Mouse (Mus musculus) kidney, postnatal 14 days (tissue): ENCODE results near the gene Ccn2.

Experiments
- DNase-seq: peaks from one replicate; pipeline ENCODE4 v3.0.0; 2022; ENCODE audit warnings: mixed read lengths

Ccn2 gene

DNA sequence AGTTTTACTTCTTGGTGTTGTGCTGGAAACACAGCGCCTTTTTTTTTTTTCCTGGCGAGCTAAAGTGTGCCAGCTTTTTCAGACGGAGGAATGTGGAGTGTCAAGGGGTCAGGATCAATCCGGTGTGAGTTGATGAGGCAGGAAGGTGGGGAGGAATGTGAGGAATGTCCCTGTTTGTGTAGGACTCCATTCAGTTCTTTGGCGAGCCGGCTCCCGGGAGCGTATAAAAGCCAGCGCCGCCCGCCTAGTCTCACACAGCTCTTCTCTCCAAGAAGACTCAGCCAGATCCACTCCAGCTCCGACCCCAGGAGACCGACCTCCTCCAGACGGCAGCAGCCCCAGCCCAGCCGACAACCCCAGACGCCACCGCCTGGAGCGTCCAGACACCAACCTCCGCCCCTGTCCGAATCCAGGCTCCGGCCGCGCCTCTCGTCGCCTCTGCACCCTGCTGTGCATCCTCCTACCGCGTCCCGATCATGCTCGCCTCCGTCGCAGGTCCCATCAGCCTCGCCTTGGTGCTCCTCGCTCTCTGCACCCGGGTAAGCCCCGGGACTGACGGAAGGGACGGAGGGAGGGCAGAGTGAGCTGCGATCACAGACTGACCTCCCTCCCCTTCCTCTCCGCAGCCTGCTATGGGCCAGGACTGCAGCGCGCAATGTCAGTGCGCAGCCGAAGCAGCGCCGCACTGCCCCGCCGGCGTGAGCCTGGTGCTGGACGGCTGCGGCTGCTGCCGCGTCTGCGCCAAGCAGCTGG lies at the start of gene Ccn2:
Gene Ccn2, plus strand, starts transcription at position 193 of the 753 bp plus-strand sequence.
- DNase-seq, result peak; percentile 93

DNA sequence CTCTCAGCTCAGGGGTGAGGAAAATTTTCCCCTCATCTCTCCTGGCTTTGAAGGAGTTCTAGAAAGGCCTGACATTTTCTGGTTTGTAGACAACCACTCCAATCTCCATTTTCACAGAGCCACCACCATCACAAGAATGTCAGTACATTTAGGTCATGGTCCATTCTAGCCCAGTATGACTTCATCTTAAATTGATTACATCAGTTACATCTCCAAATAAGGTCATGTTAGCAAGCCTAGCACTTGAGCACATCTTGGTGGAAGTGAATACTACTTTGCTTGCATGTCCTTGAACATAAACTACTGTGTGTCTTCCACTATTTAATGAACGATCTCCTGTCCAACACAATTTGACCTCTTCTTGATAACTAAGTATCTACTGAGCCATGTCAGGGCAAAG lies 42.4 kb upstream of the Ccn2 start:
- DNase-seq, result no peak

DNA sequence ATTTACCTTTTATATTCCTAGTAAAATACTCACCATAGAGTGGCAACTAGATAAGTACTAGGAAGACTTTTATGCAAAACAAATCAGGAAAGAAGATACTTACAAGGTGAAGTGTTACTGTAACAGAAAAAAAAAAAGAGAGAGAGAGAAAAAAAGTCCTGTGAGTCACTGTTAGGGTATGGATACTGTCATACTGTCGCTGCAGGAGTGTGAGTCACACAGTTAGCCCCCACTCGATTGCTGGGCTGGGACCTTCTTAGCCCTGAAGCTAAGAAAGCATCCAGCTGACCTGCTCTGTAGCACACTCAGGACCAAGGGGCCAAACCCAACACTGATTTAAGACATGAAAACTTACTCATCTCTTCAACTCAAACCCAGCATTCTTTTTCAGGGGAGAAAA lies 41.2 kb upstream of the Ccn2 start:
- no peak for DNase-seq

DNA sequence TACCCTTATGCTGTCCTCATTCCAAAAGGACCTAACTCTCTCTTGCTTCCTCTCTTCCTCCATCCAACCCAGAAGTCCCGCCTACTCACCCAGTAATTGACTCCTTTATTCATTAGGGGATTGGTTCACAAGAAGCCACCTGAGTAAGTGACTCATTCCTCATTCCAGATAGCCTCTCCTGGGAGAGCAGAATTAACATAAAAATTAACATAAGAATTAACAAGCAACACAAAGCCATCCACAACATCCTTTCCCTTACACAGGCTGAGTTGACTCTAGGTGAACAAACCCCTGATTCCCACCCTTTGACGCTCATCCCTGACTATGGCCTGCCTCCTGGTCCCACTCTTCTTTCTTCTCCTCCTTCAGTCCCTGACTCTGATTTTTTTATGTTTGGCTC lies 36.9 kb upstream of the Ccn2 start:
- no peak for DNase-seq

DNA sequence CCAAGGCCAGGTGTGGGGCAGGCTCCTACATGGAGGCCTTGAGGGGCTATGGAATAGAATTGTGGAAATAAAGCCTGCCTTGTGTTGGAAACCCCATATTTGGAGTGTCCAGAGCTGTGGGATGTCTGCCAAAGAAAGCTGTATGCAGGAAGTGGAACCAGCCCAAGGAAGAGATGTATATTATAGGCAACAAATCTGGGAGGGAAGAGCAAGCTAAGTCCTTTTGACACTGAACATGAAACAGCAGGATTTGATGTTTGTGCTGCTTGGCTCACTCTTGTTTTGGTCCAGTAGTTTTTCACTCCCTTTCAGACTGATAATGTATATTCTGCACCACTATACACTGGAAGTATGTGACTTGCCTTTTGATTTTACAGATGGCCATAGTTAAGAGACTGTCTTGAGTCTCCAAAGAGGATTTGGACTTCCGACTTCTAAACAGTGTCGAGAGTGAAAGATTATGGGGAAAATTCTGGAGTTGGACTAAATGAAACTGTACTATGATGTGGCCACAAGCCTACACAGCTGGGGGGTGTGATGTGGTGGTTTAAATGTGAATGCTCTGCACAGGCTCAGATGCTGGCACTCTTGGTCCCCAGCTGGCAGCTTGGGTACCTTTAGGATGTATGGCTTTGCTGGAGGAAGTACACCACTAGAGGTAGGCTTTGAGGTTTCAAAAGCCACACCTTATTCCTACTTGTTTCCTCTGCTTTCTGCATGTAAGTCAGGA lies 25.4 kb upstream of the Ccn2 start:
- DNase-seq, result peak; percentile 41

DNA sequence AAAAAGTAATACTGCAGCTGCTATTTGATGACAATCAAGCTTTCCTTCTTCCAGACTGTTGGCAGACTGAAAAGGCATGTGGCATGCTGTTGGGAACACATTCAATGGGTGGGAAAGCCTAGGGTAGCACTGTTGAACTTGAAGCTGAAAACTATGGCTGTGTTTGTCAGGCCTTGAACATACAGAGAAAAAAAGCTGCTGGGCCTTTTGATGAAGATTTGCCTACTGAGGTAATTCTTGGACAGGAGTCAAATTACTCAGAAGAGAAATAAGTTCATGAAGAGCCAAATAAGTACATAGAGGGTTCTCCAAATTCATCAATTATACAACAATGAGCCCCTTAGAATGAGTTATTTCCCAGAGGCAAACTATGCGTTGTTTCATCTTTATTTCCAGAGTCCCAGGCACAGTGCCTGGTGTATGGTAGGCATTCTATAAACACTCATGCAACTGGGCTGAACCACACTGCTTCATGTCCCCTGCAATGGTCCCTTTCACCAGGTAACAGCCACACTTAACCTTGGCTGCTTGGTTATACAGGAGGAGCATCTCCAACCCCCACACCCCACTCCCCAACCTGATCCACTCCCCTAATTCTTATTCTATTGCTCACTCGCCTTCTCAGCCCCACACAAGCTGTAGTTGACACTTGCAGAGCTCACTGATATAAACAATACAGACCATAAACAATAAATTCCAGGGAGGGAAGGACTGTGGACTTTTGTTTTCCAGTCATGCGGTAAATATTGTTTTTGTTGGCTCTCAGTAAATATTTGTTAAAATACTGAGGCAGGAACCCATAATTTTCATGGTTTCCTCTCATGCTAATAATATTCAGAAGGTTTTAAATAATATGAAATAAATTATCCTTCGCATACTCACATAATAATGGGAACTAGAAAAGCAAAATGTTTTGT lies 22.9 kb upstream of the Ccn2 start:
- DNase-seq, result no peak

DNA sequence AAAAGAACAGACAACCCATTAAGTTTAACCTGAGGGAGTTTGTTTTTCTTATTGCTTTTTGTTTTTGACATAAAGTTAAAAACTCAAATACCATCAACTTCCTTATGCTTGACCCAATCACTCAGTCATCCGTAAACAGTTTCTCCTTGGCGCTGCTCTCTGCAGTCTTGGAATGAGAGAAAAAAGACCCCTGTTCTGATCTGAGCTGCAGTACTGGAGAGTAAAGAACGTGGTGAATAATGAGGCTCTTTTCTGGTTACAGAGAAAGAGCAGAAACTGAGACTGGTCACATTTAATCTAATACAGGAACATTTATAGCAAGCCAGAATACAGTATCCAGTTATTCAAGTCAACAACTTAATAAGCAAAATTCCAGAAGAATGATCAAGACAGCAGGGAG lies 21.8 kb upstream of the Ccn2 start:
- no peak for DNase-seq

DNA sequence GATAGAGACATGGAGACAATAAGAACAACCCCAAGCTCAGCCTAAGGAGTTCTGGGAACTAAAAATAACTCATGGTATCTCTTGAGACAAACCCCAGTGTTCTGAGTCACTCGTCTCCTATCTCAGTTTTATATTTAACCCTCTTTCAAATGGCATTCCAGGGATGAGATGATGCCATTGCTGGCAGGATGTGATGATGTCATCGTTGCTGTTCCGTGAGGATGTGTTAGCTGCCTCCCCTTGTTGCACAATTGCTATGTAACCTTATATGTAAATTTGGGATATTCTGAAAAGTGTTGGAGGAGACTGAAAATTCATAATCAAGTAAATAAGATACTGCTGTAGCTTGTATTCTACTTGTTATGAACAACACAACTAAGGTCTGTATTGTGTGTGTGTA lies 14.2 kb upstream of the Ccn2 start:
- no peak for DNase-seq

DNA sequence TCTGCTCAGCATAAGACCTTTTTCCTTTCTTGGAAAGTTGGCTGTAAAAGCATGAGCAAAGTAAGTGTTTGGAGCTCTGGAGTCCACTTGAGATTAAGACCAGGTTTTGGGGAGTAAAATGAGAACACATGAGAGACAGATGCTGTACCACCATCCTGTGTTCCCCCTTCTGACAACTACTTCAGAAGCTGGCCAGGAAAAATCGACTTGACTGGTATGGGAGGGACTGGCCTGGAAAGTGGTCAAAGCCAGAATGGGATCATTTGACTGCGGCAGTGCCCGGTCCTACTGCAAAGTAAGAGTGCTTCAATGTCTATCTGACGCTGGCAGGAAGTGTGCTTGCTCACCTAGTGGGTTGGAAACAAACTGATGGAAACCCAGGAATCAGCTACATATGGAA lies 6.4 kb upstream of the Ccn2 start:
- no peak for DNase-seq

DNA sequence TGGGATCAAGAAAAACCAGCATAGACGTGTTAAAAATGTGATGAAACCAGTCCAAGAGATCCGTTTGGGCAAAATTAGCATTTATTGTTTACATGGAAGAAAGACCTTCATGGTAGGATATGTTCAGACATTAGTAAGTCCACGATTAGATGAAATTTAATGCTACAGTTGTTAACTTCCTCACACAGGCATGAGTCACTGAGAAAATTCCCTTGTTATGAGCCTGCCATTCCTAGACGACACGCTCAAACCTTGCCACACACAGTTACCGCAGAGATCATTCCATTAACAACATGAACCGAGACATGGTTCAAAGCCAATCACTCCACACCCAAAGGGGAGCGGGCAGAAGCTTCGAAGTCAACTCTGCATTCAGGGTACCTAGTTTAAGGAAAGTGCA lies 6.0 kb upstream of the Ccn2 start:
- no peak for DNase-seq

DNA sequence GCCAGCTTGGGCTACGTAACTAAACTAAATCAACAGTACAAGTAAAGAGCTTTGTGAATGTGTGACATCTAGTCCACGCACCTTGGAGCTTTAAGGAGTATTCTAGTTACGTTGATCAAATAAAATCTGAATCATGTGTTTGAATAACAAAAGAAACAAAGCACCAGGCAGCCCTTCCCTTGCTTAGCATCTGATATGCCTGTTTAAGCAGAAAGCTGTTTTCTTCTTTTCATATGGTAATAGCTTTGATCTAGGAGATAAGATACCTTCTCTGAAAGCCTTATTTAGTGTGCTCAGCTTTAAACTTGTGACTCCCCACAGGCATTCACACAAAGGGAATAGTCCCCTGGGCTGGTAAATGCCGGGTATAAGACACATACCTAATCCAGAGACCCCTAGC lies 4.7 kb upstream of the Ccn2 start:
- no peak for DNase-seq

DNA sequence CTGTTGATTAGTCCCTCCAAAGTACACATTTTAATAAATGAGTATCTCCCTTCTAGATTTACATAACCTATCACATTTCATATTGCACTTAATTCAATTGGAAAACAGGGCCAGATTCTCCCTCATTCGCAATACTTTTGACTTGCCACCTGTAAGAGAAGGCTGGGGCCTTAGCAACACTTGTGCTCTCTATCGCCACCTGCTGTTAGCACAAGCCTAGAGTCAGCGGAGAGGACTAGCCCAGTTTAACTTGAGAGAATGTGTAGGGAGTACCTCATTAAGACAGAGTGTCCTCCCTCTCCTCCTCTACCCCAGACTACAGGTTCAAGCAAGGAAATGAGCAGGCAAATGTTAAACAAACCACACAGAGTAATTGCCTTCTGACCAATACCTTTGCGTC lies 4.1 kb upstream of the Ccn2 start:
- DNase-seq, result peak; percentile 88

DNA sequence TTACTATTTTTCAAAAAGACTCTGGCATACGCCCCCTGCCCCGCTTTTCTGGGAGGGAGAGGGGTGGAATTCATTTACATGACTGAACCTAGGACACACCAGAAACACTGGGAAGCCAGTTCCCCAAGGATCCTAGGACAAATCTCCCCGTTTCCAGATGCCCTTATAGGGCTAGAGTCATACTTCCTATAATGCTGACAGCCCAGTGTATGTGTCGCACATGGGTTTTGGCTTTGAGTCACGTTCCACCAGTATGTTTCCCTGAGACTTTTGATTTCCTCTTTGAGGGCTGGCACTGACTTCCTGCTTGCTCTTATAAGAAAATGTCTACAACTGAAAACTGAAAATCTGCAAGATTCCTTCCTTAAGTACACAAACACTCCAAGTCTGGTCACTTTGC lies 3.5 kb upstream of the Ccn2 start:
- no peak for DNase-seq

DNA sequence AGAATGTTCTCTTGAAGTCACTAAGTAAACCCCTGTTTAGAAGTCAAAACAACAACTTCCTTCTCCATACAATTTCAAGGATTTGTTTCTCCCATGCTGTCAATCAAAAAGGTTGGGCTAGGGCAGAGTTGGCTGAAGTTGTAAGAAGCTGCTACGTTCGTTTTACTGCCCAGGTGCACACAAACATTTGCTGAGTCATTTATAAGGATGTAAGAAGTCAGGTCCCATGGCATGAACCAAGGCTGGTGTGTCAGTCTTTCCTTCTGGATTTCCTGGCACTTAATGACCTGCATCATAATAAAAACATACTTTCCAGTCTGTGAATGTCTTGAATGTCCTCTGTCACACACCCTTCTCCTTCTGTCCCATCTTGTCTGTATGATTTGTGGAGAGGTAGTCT lies 2.9 kb upstream of the Ccn2 start:
- no peak for DNase-seq

DNA sequence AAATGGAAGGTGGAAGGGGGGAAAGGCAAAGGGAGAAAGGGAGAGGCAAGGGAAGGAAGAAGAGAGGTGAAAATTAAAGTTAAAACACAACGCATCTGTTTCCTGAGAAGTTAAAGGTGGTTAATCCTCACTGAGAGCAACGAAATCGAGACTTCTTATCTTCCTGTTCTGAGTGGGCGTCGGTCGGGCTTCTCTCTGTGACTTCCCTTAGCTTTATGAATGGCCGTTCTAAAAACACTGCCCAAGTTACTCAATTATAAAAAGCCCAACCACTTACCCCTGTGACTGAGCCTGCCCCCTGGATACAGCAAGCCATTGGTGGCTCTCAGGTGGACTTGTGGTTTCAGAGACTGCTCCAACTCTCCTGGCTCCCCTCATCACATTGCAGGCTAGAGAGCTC lies 2.3 kb upstream of the Ccn2 start:
- no peak for DNase-seq

DNA sequence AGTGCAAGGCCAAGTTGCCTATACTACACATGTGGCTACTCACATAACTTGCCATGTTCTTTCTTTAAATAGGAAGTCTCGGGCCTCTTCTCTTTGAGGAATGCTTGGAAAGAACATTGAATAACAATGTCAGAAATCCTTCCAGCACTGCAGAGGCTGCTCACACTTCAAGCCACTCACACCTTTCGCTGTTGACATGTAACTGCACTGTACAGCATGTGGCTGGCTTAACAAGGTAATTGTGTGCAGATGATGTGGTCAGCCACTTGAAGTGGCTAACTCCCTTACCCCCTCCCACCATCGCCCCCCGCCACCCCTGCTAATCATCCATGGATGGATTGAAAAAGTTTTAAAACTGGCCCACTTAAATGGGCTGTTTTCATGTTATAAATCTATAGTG lies 1.7 kb upstream of the Ccn2 start:
- DNase-seq, result no peak

DNA sequence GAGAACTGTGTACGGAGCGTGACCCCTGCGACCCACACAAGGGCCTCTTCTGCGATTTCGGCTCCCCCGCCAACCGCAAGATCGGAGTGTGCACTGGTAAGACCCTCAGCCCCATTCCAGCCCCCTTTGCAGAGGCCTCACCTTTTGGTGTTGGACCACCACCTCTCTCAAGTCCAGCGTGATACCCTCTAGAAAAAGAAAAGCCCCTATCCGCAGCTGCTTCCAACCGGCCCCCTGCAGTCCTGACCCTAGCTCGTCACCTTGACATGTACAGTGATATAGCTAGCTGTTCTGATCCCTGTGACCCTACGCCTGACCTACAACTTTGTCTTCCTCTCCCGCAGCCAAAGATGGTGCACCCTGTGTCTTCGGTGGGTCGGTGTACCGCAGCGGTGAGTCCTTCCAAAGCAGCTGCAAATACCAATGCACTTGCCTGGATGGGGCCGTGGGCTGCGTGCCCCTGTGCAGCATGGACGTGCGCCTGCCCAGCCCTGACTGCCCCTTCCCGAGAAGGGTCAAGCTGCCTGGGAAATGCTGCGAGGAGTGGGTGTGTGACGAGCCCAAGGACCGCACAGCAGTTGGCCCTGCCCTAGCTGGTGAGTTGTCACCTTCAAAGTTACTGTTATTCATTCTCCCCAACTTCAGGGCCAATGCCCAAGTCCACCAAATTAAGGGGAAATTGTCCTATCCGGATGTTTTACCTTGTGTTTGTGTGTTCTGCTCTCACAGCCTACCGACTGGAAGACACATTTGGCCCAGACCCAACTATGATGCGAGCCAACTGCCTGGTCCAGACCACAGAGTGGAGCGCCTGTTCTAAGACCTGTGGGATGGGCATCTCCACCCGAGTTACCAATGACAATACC lies 994 bp downstream of the Ccn2 start:
- peak; percentile 68 for DNase-seq

DNA sequence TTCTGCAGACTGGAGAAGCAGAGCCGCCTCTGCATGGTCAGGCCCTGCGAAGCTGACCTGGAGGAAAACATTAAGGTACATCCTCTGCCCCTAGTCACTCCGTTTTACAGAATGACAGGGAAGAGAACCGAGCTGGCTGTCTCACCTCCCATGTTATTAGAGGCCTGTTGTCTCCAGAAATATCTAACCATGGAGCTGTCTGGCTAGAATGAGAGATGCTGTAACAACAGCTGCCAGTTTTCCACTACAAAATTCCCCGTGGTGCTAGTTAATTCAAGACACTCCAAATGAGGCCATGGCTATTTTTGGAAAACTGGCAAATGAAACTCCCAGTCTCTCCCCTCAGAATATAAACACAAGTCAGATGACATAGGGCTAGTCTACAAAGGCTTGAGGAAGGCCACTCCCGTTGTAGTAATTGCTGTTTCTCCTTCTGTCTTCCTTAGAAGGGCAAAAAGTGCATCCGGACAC lies 1.7 kb downstream of the Ccn2 start:
- no peak for DNase-seq

DNA sequence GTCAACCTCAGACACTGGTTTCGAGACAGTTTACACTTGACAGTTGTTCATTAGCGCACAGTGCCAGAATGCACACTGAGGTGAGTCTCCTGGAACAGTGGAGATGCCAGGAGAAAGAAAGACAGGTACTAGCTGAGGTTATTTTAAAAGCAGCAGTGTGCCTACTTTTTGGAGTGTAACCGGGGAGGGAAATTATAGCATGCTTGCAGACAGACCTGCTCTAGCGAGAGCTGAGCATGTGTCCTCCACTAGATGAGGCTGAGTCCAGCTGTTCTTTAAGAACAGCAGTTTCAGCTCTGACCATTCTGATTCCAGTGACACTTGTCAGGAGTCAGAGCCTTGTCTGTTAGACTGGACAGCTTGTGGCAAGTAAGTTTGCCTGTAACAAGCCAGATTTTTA lies 2.5 kb downstream of the Ccn2 start:
- no peak for DNase-seq

DNA sequence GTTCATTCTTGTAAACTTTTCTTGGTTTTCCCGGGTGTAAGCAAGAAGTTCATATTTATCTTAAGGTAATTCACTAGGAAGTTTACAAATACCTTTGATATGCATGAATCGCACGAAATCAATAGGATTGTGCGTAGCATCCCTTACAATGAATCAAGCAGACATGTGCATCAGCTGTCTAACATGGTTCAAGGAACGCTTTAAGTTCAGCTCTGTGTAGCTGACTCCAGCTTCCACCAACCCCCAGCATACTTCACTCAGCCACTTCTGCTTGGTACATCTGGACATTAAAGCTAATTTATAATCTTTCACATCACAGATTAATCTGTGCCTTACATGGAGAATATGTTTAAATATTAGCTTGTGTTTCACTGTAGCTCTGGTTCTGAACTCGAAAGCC lies 3.5 kb downstream of the Ccn2 start:
- DNase-seq, result no peak

DNA sequence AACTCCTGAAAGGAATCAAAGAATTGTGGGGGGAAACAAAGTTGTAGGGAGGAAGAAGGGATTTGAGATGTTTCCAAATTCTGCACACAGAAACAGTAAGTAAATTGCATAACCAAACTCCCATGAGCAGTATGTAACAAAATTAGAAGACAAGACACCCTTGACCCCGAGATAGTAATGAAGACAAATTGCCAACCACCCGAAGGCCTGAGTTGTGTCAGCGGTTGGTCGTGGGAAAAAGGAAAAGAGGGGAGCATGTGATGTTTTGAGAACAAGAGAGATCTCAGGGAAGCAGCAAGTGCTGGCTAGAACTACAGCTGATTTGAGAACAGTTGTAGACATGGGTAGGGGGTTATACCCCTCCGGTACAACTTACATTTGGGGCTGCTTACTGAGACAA lies 4.6 kb downstream of the Ccn2 start:
- peak; percentile 43 for DNase-seq

DNA sequence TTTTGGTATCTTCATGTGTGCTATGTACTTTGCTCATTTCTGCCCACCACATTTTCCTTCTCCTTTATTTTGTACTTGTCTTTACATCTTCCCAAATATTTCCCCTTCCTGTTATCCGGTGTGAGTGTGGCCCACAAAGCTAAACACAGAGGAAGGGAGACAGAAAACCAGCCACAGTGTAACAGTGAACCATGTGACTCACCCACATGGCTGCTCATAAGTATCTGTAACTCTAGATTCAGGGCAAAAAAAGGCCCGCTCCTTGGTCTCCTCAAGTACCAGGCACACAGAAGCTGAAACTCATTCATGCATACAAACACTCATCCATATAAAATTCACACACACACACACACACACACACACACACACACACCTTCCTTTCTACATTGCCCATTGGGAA lies 7.8 kb downstream of the Ccn2 start:
- DNase-seq, result no peak

DNA sequence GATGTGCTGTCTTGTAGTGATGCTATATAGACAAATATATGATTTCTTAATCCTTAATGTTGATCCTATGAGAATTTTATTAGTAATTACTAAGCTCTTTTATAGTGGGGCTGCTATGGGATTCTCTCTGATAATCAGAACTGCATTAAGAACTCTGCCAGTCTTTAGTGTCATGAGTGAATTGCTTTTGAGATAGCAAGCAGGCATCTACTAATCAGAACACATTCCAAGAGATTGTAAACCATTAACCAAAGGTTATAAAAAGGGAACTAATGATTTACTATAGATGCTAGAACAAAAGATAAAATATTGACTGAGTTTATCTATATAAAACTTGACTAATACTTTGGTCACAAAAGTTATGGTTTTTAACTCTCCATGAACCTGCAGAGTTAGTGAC lies 8.5 kb downstream of the Ccn2 start:
- DNase-seq, result no peak
